Mouse (Mus musculus) kidney, postnatal 25 days (tissue): ENCODE results near the gene Fdx1l.

Source experiments
- DNase-seq, 2 experiments: peaks; one replicate each; pipeline ENCODE4 v3.0.0; 2021; ENCODE audit warnings: mixed read lengths in 2 of 2

The Fdx1l gene

DNA sequence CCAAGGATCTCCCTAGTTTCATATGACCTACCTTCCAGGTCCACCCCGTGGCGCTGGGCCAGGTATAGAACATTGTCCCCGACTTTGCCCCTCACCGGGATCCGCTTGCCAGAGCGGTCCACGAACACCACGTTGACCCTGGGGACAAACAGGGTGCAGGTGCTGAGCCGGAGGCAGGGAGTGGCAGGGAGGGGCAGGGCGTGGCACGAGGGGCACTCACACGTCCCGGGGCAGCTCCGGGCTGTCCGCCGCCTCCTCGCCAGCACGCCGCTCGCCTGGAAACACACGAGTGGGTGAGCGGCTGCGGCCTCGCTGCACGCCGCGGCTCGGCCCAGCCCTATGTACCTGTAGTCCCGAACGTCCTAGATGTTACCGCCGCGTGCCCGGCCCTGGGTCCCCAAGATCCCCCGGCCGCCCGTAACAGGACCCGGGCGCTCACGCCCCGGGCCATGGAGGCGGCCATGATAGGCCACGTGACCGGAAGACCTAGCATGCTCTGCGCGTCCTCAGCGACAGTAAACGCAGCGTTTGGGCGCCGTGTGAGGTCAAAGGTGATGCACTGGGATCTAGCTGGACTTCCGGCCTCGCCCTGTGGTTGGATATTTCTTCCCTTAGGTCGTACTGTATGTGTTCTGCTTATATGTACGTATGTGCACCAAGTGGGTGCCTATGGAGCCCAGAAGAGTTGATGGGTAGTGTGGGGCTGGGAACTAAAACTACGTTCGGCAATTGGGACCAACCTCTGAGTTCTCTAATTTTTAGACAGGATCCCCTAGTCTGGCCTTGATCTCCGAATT is at the start of gene Fdx1l, which contains the start of gene Gm49373:
Gene Fdx1l (minus strand): TSS at position 571 of the 797 bp plus-strand sequence.
Gene Gm49373 (minus strand): TSS at position 53 of the 797 bp plus-strand sequence.
- DNase-seq = peak; percentile 95 to 96

DNA sequence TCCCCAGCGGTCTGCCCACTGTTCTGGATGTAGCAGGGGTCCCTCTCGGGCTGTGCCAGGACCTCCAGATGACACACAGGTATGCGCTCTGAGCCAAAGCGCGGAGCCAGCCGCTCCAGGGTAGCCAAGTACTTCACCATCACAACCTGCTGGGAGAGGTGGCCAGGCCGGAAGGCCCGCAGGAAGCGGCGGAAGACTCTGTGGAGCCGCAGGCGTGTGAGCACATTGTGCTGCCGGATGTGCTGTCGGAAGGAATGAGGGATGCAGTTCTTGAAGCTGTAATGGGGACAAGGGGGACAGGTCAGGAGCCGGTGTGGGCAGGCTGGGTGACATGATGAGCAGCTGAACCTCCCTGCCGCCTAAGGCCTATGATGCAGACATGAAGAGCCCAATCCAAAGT is 48.1 kb upstream of the Fdx1l start:
- DNase-seq = peak in 1 of 2 experiments; percentile 61

DNA sequence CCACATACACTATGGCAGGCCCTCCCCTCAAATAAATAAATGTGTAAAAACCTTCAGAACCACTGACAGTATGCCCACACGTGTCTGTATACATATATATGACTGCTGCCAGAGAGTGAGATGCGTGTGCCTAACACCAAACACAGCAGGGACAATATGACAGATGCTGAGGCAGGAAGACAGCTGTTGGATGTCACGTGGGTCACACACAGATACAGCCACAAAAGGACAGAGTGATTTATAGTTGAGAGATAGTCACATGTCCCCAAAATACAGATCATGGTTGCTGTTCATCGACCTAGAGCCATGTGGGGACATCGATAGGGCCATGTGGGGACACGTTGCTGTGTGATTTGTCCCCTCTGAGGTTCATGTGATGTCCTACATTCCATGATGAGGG is 43.7 kb upstream of the Fdx1l start:
- no peak for DNase-seq

DNA sequence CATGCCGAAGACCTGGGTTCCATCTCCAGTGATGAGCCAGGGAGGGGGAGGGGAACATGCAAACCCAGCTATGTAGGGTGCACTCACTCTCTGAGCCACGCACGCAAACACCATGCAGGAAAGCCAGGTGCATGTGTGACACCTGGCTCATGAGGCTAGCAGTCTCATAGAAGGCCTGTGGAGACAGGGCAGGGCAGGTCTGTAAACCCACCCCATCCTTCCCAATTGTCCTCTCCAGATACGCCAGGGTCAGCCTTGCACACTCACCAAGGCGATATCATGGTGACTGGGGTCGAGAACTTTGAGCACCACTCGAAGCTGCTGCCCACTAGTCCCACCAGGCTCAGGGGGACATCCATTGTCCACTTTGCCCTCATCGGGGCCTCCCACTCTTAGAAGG is 41.7 kb upstream of the Fdx1l start:
- no peak for DNase-seq

DNA sequence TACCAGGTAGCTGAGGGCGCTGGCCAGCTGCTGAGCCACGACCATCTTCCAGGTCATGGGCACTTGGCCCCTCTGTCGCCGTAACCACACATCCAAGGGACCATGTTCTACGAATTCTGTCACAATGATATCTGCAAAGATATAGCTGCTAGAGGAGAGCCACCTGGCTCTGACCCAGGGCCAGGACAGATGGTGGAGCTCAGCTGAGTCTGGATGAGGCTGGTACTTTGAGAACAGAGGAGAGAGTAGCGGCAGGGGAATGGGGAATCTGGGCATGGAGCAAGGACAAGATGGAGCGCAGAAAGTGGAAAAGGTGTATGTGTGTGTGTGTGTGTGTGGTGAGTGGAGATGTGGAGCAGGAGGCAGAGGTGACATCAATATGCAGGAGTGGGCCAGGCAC is 40.8 kb upstream of the Fdx1l start:
- DNase-seq = no peak

DNA sequence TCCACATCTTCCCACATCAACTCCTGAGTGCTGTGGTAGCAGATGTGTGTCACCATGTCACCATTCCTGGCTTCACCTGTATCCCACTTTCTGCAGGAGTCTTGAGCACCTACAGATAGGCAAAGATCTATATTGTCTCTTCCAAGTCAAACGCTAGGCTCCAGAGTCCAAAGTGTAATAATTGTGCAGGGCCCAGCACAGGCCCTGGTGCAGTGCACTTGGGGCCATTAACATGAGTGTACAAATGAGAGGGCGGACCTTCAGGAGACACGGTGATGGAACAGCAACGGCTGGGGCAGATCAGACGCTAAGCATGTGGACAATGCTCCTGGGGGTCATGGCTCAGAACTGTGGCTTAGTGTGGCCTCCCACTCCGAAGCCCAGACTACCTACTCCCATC is 40.3 kb upstream of the Fdx1l start:
- no peak for DNase-seq

DNA sequence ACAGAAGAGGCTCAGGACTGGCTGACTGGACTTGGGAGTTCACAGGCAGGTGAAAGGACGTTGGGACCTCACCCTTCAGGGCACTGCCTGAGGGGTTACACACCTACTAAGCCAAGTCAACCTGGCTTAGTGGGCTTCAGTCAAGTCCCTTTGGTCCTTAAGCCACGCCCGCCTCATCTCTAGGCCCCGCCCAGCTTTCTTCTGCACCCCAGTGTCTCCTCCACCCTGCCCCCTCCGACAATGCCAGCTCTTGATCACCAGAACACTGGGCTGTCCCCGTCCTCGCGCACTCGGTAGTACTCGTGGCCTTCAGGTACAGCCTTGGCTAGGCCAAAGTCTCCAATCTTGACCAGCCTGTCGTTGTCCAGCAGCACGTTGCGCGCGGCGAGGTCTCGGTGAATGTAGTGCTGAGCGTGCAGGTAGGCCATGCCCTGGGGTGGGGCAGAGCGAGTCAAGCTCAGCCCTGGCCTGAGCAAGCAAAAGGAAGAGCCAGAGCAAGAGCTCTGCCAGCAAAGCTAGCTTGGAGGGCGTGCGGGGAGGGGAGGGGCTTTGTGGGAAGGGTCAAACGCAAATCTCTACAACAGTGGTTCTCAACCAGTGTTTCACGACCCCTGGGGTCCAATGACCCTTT is 34.3 kb upstream of the Fdx1l start:
- no peak for DNase-seq

DNA sequence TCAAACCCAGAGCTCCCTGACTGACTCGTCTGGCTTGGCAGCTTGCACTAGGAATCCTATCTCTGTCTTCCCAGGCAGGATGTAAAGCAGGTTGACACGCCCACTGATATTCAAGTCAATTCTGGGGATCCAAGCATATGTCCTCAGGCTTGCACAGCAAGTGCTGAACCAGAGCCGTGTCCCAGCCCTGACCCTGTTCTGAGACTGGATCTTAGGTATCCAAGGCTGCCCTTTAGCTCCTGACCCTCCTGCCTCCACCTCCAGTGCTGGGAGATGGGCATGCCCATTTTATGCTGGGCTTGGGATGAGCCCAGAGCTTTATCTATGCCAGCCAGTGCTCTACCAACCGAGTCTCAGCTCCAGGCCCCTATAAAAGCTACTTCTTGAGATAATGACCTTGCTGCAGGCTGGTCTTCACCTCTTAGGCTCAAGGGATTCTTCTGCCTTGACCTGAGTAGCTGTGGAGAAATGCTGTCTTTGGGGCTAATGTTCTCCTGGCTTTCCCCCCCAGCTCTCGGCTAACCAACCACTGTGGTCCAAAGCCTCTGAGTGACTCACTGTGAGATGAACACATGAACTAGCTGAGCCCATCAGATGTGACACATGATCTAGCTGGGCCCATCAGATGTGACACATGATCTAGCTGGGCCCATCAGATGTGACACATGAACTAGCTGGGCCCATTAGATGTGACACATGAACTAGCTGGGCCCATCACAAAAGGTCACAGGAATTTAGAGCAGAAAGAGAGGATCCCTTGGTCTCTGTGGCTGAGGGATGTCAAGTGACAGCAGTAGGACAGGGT is 32.5 kb upstream of the Fdx1l start:
- no peak for DNase-seq

DNA sequence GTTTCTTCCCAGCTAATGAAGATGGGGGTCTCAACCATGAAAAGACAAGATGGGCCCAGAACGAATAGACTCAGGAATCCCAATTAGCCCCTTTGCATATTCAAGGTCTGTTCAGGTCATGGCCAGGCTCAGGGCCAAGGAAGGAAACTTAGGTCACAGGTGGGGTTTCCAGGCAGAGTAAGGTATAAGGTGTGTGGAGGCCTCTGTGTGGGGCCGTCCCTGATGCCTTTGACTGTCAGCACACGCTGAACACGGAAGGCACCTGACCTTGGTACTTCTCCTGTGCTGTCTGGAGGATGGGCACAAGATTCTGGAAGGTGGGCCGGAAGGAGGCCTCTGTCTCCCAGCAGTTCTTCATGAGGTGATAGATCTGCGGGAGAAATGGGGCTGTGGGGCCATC is 31.4 kb upstream of the Fdx1l start:
- DNase-seq = no peak

DNA sequence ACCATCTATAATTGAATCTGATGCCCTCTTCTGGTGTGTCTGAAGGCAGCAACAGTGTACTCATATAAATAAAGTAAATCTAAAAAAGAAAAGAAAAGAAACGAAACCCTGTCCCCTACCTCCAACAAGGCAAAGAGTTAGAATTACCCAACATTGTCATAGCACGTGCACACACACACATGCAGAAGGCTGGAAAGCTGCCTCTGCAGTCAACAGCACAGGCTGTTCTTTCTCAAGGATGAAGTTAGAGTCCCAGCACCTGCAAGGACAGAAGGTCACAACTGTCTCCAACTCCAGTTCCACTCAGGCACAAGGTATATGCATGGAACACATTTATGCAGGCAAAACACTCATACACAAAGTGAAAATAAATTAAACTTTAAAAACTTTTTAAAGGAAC is 28.7 kb upstream of the Fdx1l start:
- peak in 1 of 2 experiments; percentile 63 for DNase-seq

DNA sequence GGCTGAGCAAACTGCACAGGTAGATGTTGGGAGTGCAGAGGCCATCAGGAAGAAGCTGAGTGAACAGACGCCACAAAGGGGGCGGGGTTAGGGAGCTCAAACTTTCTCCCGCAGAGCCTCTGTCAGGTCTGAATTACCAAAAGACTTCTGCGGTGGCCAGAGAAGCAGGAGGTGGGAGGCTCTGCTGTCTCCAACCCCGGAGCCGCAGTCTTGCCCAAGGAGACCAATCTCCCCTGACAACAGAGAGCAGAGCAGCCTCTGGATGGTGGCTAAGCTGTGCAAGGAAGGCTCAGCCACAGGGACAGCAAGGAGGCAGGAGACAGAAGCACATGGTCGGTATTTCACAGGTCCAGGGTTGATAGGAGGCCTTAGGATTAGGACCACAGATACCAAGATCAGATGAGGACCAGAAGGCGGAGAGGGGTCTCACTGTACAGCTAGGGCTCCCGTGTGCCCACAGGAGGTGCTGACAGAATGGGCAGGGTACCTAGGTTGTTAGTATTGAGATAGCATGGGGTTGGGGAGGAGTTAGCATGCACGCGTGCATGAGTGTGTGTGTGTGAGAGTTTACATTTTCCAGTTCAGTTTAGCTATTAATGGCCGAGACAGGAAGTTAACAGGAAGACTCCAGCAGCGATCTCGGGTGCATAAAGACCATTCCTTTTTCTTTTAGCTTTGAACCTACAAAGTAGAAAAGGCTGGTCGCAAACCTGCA is 27.2 kb upstream of the Fdx1l start:
- DNase-seq = no peak

DNA sequence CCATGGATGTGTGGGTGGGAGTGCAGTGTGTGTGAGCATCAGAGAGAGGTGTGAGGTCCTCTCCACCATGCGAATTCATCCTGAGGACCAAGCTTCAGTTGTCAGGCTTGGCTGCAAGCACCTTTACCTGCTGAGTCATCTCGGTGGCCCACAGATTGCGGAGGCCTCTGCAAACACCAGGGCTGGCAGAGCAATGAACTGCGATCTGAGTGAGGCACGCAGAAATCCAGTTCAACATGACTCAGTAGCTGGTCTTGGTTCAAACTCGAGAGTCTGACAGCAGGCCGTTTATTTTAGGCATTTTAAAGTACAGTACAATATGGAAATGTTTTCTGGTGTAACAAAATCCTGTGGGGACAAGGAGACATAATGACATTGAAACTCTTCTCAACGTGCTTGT is 24.4 kb upstream of the Fdx1l start:
- DNase-seq = no peak

DNA sequence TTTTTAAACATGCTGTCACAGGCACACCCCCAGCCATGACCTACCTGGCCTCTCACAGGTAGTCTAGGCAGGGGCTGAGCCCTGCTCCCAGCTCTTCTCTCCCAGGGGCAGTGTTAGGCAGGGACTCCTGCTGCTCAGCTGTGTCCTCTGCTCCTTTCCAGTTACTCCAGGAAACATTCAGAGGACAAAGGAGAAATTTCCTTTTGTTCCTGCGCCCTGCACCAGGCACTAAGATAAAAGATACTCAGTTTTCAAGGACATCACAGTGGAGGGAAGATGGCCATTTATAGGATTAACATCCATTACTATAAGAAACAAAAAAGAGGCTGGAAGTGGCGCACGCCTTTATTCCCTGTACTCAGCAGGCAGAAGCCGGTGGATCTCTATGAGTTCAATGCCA is 22.5 kb upstream of the Fdx1l start:
- DNase-seq = no peak

DNA sequence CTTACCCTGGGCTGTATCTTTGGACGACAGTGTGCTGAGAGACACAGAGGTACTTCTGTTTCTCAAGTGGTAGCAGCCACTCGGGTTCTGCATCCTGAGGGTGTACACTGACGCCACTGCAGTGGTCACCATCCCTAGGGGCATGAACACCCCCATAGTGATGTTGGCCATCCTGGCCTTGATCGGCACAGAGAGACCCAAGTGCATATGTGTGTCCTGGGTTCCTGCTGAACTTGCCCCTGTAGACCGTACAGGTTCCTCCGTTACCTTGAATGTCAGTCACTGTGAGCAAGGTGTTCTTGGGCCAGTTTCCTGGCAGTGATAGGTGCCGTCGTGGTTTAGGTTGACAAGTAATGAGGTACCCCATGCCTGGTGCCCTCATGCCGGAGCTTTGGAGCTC is 20.0 kb upstream of the Fdx1l start:
- no peak for DNase-seq

DNA sequence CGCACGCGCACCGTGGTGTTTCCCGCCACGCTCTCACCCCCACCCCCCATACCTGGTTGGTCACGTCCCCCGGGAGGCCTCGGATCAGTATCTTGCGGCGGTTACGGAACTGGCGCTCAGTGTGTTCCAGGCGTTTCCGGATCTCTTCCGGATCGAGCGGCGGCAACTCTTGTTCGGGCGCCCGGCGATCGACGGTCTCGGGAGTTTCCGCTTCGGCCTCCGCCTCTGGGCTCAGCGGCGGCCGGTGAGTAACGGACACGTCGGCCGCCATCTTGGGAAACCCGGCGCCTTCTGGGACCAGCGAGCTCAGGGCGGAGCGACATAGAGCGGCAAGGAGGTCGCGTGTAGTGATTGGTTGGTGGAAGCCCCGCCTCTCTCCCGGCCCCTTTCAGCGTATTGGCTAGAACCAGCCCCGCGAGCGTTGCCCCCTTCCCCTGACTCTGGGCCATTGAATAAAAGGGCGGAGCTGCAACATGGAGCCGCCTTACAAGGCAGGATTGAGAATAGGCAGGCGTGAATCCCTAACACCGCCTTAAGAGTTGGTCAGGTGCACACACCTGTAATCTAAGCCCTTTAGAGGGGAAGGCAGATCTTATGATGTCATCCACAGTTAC is 18.4 kb upstream of the Fdx1l start, which contains the start of the genes Gm38431 and Raver1:
Gene Gm38431 (minus strand): TSS at position 291 of the 614 bp plus-strand sequence.
Gene Raver1 (minus strand): TSS at position 302 of the 614 bp plus-strand sequence.
- peak; percentile 99 for DNase-seq

DNA sequence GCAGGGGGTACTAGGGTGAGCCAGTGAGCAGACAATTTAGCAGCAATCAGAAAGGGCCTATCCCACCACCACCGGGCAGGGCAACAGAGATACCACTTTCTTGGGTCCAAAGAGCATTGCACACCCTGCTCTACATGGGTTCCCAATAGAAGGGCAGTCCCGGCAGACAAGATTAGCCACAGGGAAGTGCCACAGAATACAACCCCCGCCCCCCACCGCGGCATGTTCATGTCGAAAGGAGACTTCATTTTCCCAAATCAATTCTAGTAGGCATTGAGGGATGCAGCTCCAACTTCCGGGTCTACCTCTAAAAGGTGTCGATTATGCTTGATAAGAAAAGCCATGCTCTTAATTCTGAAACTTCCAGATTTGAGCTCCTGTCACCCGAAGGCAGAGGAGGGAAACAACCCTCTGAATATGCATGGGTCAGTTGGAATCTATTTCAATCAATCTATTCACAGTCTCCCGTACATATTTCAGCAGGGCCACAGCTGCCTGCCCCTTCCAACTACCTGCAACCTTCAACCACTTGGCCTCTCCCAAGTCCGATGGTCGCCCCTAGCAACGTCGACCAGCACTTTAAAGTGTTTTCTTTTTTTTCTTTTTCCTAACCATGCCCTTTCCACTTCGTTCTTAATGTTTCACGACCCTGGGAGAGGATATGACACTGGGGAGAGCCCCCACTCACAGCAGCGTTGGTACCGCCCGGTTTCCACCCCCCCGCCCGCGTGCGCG is 17.7 kb upstream of the Fdx1l start:
- DNase-seq = no peak

DNA sequence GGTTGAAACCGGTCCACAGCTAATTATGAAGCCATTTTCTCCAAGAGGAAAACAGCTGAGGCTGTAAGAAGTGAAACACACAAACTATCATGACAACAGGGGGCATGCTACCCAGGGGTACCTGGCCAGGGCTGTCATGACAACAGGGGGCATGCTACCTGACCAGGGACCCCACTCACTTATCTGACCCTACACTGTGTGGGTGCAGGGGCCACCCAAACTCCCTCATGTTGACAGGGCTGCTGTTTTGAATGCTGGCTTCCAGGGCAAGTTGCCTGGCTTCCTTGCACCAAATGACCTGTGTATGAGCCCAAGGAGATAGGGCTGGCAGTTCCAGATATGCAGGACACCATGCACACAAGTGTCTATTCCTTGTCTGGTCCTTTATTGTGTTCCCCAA is 17.1 kb upstream of the Fdx1l start:
- no peak for DNase-seq

DNA sequence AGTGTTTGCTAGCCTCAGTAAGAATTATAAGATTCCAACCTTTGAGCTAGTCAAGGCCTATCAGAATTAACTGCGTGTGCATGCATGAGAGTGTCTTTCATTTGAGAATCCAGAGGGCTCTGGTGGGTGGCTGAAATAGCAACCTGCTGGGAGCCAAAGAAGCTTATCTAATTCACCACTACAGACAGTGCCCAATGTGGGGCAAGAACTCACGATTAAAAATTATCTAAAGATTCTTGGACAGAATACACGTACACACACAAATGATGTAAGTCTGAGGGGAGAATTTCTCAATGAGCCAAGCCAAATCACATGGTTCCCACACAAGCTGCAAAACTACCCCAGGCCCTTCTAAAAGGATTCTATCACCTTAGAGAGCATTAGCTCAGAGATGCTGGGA is 9.9 kb upstream of the Fdx1l start:
- no peak for DNase-seq

DNA sequence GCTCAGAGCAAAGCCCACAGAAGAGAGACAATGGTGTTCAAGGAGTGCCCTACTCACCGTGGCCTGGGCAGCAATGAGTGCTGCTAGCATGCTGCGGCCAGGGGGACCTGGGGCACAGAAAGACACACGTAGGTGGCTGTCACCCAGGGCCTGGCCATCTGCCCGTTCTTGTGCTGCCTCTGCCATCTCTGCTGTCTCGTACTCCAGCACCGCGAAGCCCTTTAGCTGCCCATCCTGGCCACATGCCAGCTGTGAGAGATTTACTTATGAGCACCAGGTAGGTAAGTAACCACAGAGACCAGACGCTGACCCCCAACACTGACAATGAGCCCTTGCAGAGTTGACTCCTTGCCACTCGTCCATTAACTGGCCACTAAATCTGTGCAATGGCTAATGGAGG is 7.7 kb upstream of the Fdx1l start:
- DNase-seq = peak in 1 of 2 experiments; percentile 47

DNA sequence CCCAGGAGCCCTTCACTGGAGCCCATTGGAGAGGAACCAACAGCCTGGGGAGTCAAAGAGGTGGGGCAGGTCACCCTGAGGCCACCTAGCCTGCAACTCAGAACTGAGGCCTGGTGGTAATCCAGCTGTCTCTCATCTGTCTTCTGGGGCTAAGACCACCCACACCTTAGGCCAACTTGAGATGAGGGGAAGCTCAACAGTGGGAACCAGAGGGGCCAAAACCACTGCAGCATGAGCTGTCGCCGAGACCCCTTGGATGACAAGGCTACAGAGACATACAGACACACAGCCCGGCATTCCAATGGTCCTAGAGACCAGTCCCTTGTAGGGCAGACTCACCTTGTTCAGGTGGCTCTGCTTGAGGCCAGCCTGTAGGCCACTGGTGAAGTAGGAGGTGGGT is 2.2 kb upstream of the Fdx1l start:
- no peak for DNase-seq

DNA sequence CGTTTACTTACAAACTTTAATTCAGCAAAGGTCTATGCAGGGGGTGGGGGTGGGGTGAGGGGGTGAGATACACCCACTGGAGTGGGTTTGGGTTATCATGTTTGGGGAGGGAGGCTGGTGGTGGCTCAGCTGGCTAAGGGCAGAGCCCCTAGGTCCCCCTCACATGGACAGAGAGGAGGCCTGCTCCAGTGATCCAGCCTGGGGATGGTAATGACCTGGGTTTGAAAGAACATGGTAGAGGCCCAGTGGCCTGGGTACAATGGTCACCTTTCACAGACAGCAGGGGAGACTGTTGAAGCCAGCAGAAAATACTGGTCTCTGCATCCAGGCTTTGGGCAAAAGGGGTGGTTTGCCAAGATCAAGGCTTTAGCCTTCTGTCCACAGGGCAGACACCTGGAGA is 759 bp upstream of the Fdx1l start:
- no peak for DNase-seq

DNA sequence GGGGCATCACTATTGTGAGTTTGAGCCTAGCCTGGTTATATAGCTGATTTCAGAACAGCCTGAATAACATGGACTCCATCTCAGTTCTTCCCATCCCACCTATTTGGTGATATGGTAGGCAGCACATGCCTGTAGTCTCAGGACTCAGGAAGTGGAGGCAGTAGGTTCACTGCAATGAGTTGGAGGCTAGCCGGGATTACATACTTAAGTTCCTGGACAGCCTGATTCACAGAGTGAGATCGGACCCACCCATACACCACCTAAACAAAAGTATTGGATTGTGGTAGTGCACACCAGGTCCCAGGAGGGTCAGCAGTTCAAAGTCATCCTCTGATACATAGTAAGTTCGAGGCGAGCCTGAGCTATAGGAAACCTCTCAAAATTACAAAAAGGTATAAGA is 773 bp downstream of the Fdx1l start:
- DNase-seq = no peak
